ENCODE assay signal across 27 mouse cellular contexts in genomic region chr7:133100178-133100577, GRCm38 (mm10). TPM values are rescaled to one million over a fixed set of nuclear protein-coding genes. Genes with fewer than 3 reads are reported as not detected.
DNase-seq lines count a peak whose midpoint lies in the region; ATAC-seq and TF ChIP-seq lines count a peak whose summit lies in the region.
"Had no signal": no experiment of that assay in that cellular context is flagged by ENCODE, and none has a peak within 500 bp of the region (broad histone marks: within the 10 kb centered on the region; RNA-seq: fewer than 3 reads in every experiment).

No protein-coding gene starts in this region.

- H3K27me3 ChIP-seq in forebrain, embryonic 12.5 days, result no peaks in the 10 kb centered on the region
- H3K27me3 ChIP-seq in forebrain, embryonic 16.5 days (replicated peaks; ENCODE audit: control insufficient read depth, insufficient read depth, low read length), result no peaks in the 10 kb centered on the region
- no peaks in the 10 kb centered on the region for H3K27me3 ChIP-seq in heart, embryonic 14.5 days (ENCODE audit: control insufficient read depth, insufficient read depth, low read length)
- no peaks in the 10 kb centered on the region for H3K27me3 ChIP-seq in kidney, embryonic 16.5 days (ENCODE audit: insufficient read depth, low read length)
- no peaks in the 10 kb centered on the region for H3K27me3 ChIP-seq in testis, adult 2 months (ENCODE audit: control insufficient read depth, insufficient read depth, low read length)
- H3K27me3 ChIP-seq: embryonic facial prominence, embryonic 13.5 days; forebrain, embryonic 15.5 days; hindbrain, embryonic 15.5 days; intestine, embryonic 15.5 days; midbrain, embryonic 12.5 days; neural tube, embryonic 12.5 days had no signal

- no peaks in the 10 kb centered on the region for H3K9me3 ChIP-seq in forebrain, embryonic 12.5 days
- no peaks in the 10 kb centered on the region for H3K9me3 ChIP-seq in forebrain, embryonic 16.5 days (ENCODE audit: control insufficient read depth, low read length)
- no peaks in the 10 kb centered on the region for H3K9me3 ChIP-seq in heart, embryonic 14.5 days (ENCODE audit: control insufficient read depth, low read length)
- H3K9me3 ChIP-seq in kidney, embryonic 16.5 days (ENCODE audit: low read length), result no peaks in the 10 kb centered on the region
- H3K9me3 ChIP-seq: embryonic facial prominence, embryonic 13.5 days; forebrain, embryonic 15.5 days; G1E; hindbrain, embryonic 15.5 days; intestine, embryonic 15.5 days; midbrain, embryonic 12.5 days; neural tube, embryonic 12.5 days had no signal

- intact Hi-C loops in heart, postnatal 14 days (cut with DNase I), result no loop called here

- no peak for TF ChIP-seq POLR2A in testis, adult 2 months (IDR thresholded peaks at IDR 0.05; ENCODE audit: control insufficient read depth, low read depth, low read length)

- H3K27ac ChIP-seq in forebrain, embryonic 12.5 days, result no peak overlapping the region
- H3K27ac ChIP-seq in forebrain, embryonic 16.5 days (ENCODE audit: low read length), result no peak overlapping the region
- peak overlapping the region in 1 of 2 experiments; percentile 62; a peak in 2 of 4 replicates for H3K27ac ChIP-seq in heart, embryonic 14.5 days (replicated peaks in 1 of 2; ENCODE audit: control insufficient read depth in 1 of 2, insufficient read depth in 1 of 2, low read depth in 2 of 2, low read length in 2 of 2)
- peak overlapping the region; percentile 63 for H3K27ac ChIP-seq in kidney, embryonic 16.5 days (ENCODE audit: low read length)
- peak overlapping the region; percentile 36; the same call in 1 of the 2 replicates for H3K27ac ChIP-seq in testis, adult 2 months (ENCODE audit: control insufficient read depth, insufficient read depth, low read depth, low read length)
- H3K27ac ChIP-seq: embryonic facial prominence, embryonic 13.5 days; forebrain, embryonic 15.5 days; hindbrain, embryonic 15.5 days; left cerebral cortex, adult 2 months; midbrain, embryonic 12.5 days; neural tube, embryonic 12.5 days had no signal

- WGBS in forebrain, embryonic 12.5 days, result 69% methylated on average over 6 of the region's 6 CpGs
- 49% methylated on average over 6 of the region's 6 CpGs for WGBS in forebrain, embryonic 16.5 days
- 64% methylated on average over 6 of the region's 6 CpGs for WGBS in heart, embryonic 14.5 days
- 76% methylated on average over 6 of the region's 6 CpGs for WGBS in kidney, embryonic 16.5 days

- no peak overlapping the region for H3K4me3 ChIP-seq in forebrain, embryonic 12.5 days (replicated peaks)
- no peak overlapping the region for H3K4me3 ChIP-seq in forebrain, embryonic 16.5 days (replicated peaks; ENCODE audit: low read length)
- H3K4me3 ChIP-seq in heart, embryonic 14.5 days (ENCODE audit: control insufficient read depth in 1 of 2, insufficient read depth in 1 of 2, low read depth in 1 of 2, low read length in 2 of 2), result no peak overlapping the region
- no peak overlapping the region for H3K4me3 ChIP-seq in kidney, embryonic 16.5 days (ENCODE audit: low read length)
- H3K4me3 ChIP-seq in testis, adult 2 months (ENCODE audit: control insufficient read depth, low read depth, low read length), result no peak overlapping the region
- H3K4me3 ChIP-seq: embryonic facial prominence, embryonic 13.5 days; forebrain, embryonic 15.5 days; hindbrain, embryonic 15.5 days; intestine, embryonic 15.5 days; left cerebral cortex, adult 2 months; midbrain, embryonic 12.5 days; neural tube, embryonic 12.5 days had no signal

- no peak for TF ChIP-seq CTCF in testis, adult 2 months (IDR thresholded peaks at IDR 0.05; ENCODE audit: control insufficient read depth, insufficient read depth, insufficient replicate concordance, low read depth, low read length)

- H3K4me1 ChIP-seq in forebrain, embryonic 12.5 days, result peaks cover 47% of the 10 kb centered on the region
- H3K4me1 ChIP-seq in forebrain, embryonic 16.5 days (replicated peaks; ENCODE audit: control insufficient read depth, insufficient read depth, low read length), result peaks cover 16% of the 10 kb centered on the region
- H3K4me1 ChIP-seq in heart, embryonic 14.5 days (ENCODE audit: control insufficient read depth in 2 of 2, insufficient read depth in 2 of 2, low read length in 2 of 2), result peaks cover 29 to 57% of the 10 kb centered on the region in 2 experiments
- peaks cover 55% of the 10 kb centered on the region for H3K4me1 ChIP-seq in kidney, embryonic 16.5 days (ENCODE audit: insufficient read depth, low read length)
- H3K4me1 ChIP-seq in testis, adult 2 months (ENCODE audit: control insufficient read depth, insufficient read depth, low read length), result peaks cover 6% of the 10 kb centered on the region; the same call in 1 of the 2 replicates

- peaks cover 7% of the 10 kb centered on the region for H3K36me3 ChIP-seq in forebrain, embryonic 12.5 days (replicated peaks)
- no peaks in the 10 kb centered on the region for H3K36me3 ChIP-seq in forebrain, embryonic 16.5 days (ENCODE audit: control insufficient read depth, insufficient read depth)
- H3K36me3 ChIP-seq in heart, embryonic 14.5 days (ENCODE audit: control insufficient read depth, insufficient read depth, low read length), result 0 out of 2 replicates have a peak, but pooled peaks cover 6% of the 10 kb centered on the region
- H3K36me3 ChIP-seq in kidney, embryonic 16.5 days (ENCODE audit: insufficient read depth, low read length), result peaks cover 4% of the 10 kb centered on the region; the same call in 1 of the 2 replicates
- no peaks in the 10 kb centered on the region for H3K36me3 ChIP-seq in testis, adult 2 months (ENCODE audit: control insufficient read depth, insufficient read depth, low read length)
- H3K36me3 ChIP-seq: forebrain, embryonic 15.5 days; hindbrain, embryonic 15.5 days; intestine, embryonic 15.5 days; neural tube, embryonic 12.5 days had no signal

- H3K4me2 ChIP-seq in forebrain, embryonic 12.5 days, result no peak overlapping the region
- no peak overlapping the region for H3K4me2 ChIP-seq in forebrain, embryonic 16.5 days (ENCODE audit: low read length)
- peak overlapping the region; percentile 34 for H3K4me2 ChIP-seq in heart, embryonic 14.5 days (ENCODE audit: low read length)
- no peak overlapping the region for H3K4me2 ChIP-seq in kidney, embryonic 16.5 days (replicated peaks; ENCODE audit: low read depth, low read length)
- H3K4me2 ChIP-seq: embryonic facial prominence, embryonic 13.5 days; forebrain, embryonic 15.5 days; hindbrain, embryonic 15.5 days; intestine, embryonic 15.5 days; liver, embryonic 11.5 days; midbrain, embryonic 12.5 days; neural tube, embryonic 12.5 days had no signal

- no peak for DNase-seq in heart, postnatal 14 days
- DNase-seq in kidney, postnatal 25 days, result no peak
- DNase-seq in testis, postnatal 14 days (ENCODE audit: low spot score), result no peak
- DNase-seq: adrenal gland, postnatal 14 days; cerebellum, adult 11 months; cerebellum, postnatal 14 days; gastrocnemius, postnatal 36 days; kidney, postnatal 10 days; layer of hippocampus, adult 9-11 months; lung, adult 18-20 months; thymus, adult 2 months had no signal

- H3K9ac ChIP-seq in forebrain, embryonic 12.5 days, result no peak overlapping the region
- no peak overlapping the region for H3K9ac ChIP-seq in forebrain, embryonic 16.5 days (replicated peaks; ENCODE audit: low read depth, low read length)
- no peak overlapping the region for H3K9ac ChIP-seq in heart, embryonic 14.5 days (ENCODE audit: low read length)
- no peak overlapping the region for H3K9ac ChIP-seq in kidney, embryonic 16.5 days (replicated peaks; ENCODE audit: low read length)
- H3K9ac ChIP-seq: embryonic facial prominence, embryonic 13.5 days; forebrain, embryonic 15.5 days; hindbrain, embryonic 15.5 days; intestine, embryonic 15.5 days; midbrain, embryonic 12.5 days; neural tube, embryonic 12.5 days had no signal

- 0 out of 2 replicates have a peak, but pooled peaks have one; percentile 9 for ATAC-seq in forebrain, embryonic 12.5 days (ENCODE audit: low FRiP score)
- ATAC-seq in forebrain, embryonic 16.5 days, result no peak
- no peak for ATAC-seq in heart, embryonic 14.5 days (ENCODE audit: insufficient number of reproducible peaks, insufficient read depth, low FRiP score, low read depth)
- ATAC-seq in kidney, embryonic 16.5 days (ENCODE audit: low FRiP score, low TSS enrichment), result no peak
- ATAC-seq: forebrain, embryonic 15.5 days; intestine, embryonic 15.5 days had no signal

RNA-seq across cellular contexts. Expression of gene Fgfr2, which starts 23.0 kb away (rescaled TPM):
- polyA plus RNA-seq in forebrain, embryonic 12.5 days (2016; fragmentation: Nextera tagmentation; extraction: Ambion mirVana), result 78.4 and 89.6 TPM in 2 replicates
- 39.2 and 52.1 TPM in 2 replicates for polyA plus RNA-seq in forebrain, embryonic 16.5 days (2015; fragmentation: Nextera tagmentation; extraction: Ambion mirVana)
- polyA plus RNA-seq in heart, embryonic 14.5 days (2014; fragmentation: Nextera tagmentation; extraction: Ambion mirVana), result 20.5 and 22.4 TPM in 2 replicates
- total RNA-seq in heart, postnatal 14 days (2021), result 1 to 10 TPM; 2.1 to 3.9 TPM
- 115 and 118 TPM in 2 replicates for polyA plus RNA-seq in kidney, embryonic 16.5 days (2015; fragmentation: Nextera tagmentation; extraction: Ambion mirVana)
- 3.0 and 4.9 TPM in 2 replicates for polyA plus RNA-seq in testis, adult 2 months (2012; rRNA removed)
- total RNA-seq: megakaryocyte progenitor cell, adult 5-6 weeks; monocyte, adult 5-6 weeks had no signal
- polyA plus RNA-seq: G1E had no signal

RNA-seq across cellular contexts. Expression of gene Ctbp2, which starts 24.0 kb away (rescaled TPM):
- polyA plus RNA-seq in forebrain, embryonic 12.5 days (2016; fragmentation: Nextera tagmentation; extraction: Ambion mirVana), result 133 and 141 TPM in 2 replicates
- 74.6 and 85.2 TPM in 2 replicates for polyA plus RNA-seq in forebrain, embryonic 16.5 days (2015; fragmentation: Nextera tagmentation; extraction: Ambion mirVana)
- polyA plus RNA-seq in heart, embryonic 14.5 days (2014; fragmentation: Nextera tagmentation; extraction: Ambion mirVana), result 52.1 and 54.3 TPM in 2 replicates
- 10 to 100 TPM; 35.8 to 35.9 TPM for total RNA-seq in heart, postnatal 14 days (2021)
- polyA plus RNA-seq in kidney, embryonic 16.5 days (2015; fragmentation: Nextera tagmentation; extraction: Ambion mirVana), result 121 and 123 TPM in 2 replicates
- polyA plus RNA-seq in testis, adult 2 months (2012; rRNA removed), result 54.9 and 59.0 TPM in 2 replicates

Comparison
In these comparisons a context has a peak if more than half of its experiments do, and no peak if none do; other contexts are left out.
1. H3K27ac ChIP-seq: peak in kidney, embryonic 16.5 days (single experiment) and testis, adult 2 months (single experiment); none in forebrain, embryonic 12.5 days (single experiment) and forebrain, embryonic 16.5 days (single experiment).